Mouse (Mus musculus) thymus, adult 2 months (tissue): Measurements from ENCODE around the gene Abcc9.

Source experiments
- CTCF ChIP-seq: fragments of 200-500 bp; IDR thresholded peaks from 2 replicates; pipeline ENCODE4 v1.5.1; 2012; ENCODE audit warnings: mild to moderate bottlenecking, control low read depth, low read length, moderate library complexity, borderline replicate concordance; ENCODE audit not compliant: control insufficient read depth, poor library complexity, insufficient read depth; ENCODE audit errors: extremely low read depth
- POLR2A ChIP-seq: fragments of 200-500 bp; IDR thresholded peaks from 2 replicates; pipeline ENCODE4 v1.6.1; 2012; ENCODE audit warnings: mild to moderate bottlenecking, low read length, control low read depth, moderate library complexity; ENCODE audit not compliant: control insufficient read depth, poor library complexity, insufficient read depth; ENCODE audit errors: extremely low read depth

GRCm38 (mm10) chr6:142682985-142683691, 19.0 kb downstream of the Abcc9 start:
- TF ChIP-seq CTCF: no peak
- no peak for TF ChIP-seq POLR2A
